Mouse (Mus musculus) heart, embryonic 11.5 days (tissue): ENCODE results near the gene Anxa5. TPM values are rescaled to one million over a fixed set of nuclear protein-coding genes. Genes with fewer than 3 reads are reported as not detected.

ENCODE experiments used
- ATAC-seq: fragments of 200-750 bp; cut with Nextera tagmentation; replicated peaks from 2 replicates; pipeline ENCODE4 v1.8.0; 2017; ENCODE audit warnings: moderate library complexity; ENCODE audit not compliant: insufficient number of reproducible peaks, low FRiP score, low TSS enrichment
- H3K27ac ChIP-seq: fragments of 300-500 bp; sonication (generic); 2 replicates; pipeline ENCODE4 v1.5.1; 2014; ENCODE audit warnings: mild to moderate bottlenecking, low read depth, low read length
- H3K27me3 ChIP-seq: fragments of 300-500 bp; sonication (generic); 2 replicates; pipeline ENCODE4 v1.6.1; 2014; ENCODE audit warnings: mild to moderate bottlenecking, low read length, mixed read lengths; ENCODE audit not compliant: control insufficient read depth, insufficient read depth
- H3K36me3 ChIP-seq: fragments of 300-500 bp; sonication (generic); 2 replicates; pipeline ENCODE4 v1.6.1; 2014; ENCODE audit warnings: mild to moderate bottlenecking, low read length, moderate library complexity, mixed read lengths; ENCODE audit not compliant: control insufficient read depth, insufficient read depth
- H3K4me1 ChIP-seq: fragments of 300-500 bp; sonication (generic); 2 replicates; pipeline ENCODE4 v1.6.1; 2014; ENCODE audit warnings: low read length; ENCODE audit not compliant: control insufficient read depth, insufficient read depth
- H3K4me2 ChIP-seq: fragments of 300-500 bp; sonication (generic); 2 replicates; pipeline ENCODE4 v1.6.1; 2014; ENCODE audit warnings: mild to moderate bottlenecking, moderate library complexity
- H3K4me3 ChIP-seq: fragments of 300-500 bp; sonication (generic); 2 replicates; pipeline ENCODE4 v1.5.1; 2014; ENCODE audit warnings: low read depth, low read length
- H3K9ac ChIP-seq: fragments of 300-500 bp; sonication (generic); 2 replicates; pipeline ENCODE4 v1.6.1; 2014; ENCODE audit warnings: mild to moderate bottlenecking, low read depth, low read length, moderate library complexity
- H3K9me3 ChIP-seq: fragments of 300-500 bp; sonication (generic); replicated peaks from 2 replicates; pipeline ENCODE4 v1.6.1; 2016; ENCODE audit warnings: low read length; ENCODE audit not compliant: control insufficient read depth
- WGBS: fragments of 180-500 bp; shearing (Covaris S2); extraction: QIAGEN DNeasy Blood & Tissue Kit; methylation state at CpG from one replicate; pipeline ENCODE4 v1.1.7; 2014; ENCODE audit not compliant: insufficient replicate concordance; 5-methylcytosine and 5-hydroxymethylcytosine counted together
- polyA plus RNA-seq: library from polyadenylated mRNA; unstranded; fragments of >200 nt; fragmentation: Nextera tagmentation; extraction: Ambion mirVana; gene quantifications from 2 replicates; pipeline ENCODE4 v1.2.1, GENCODE M21; 2014

Anxa5 gene
- polyA plus RNA-seq, 1 experiment from 2014 or later, result 316 TPM

DNA sequence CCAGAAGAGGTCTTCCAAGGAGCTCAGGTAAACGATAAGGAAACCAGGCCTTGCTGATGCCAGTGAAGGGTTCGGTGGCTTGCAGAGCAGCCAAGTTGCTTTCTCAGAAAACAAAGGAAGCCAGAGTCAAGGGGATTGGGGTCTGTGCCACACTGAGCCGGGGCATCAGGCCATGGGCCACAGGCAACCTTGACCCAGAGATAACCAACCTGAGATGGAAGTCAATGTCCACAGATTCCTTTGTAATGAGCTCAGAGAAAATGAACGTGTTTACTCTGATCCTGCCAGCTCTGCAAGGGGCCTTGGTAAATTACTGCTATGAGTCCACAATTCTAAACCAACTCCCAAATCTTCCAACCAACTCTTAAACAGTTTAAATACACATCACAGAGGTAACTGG, 3.8 kb downstream of the Anxa5 start:
- no peak overlapping the region for H3K4me3 ChIP-seq
- peak overlapping the region; percentile 16; the same call in 1 of the 2 replicates for H3K4me2 ChIP-seq
- peaks cover 26% of the 10 kb centered on the region for H3K4me1 ChIP-seq

DNA sequence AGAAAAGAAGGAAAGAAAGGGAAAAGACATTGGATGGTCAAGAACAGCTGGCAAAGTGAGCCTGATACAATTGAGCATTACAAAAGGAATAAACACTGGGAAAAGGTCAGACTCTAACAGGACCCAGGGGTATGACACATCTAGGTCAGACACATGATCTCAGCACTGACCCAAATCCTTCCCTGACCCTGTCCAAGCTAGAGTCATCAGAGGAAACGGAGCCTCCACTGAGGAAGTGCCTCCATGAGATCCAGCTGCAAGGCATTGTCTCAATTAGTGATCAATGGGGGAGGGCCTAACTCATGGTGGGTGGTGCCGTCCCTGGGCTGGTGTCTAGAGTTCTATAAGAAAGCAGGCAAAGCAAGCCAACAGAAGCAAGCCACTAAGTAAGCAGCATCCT, 6.8 kb downstream of the Anxa5 start:
- H3K4me2 ChIP-seq, result no peak overlapping the region
- H3K4me3 ChIP-seq, result no peak overlapping the region
- no peaks in the 10 kb centered on the region for H3K27me3 ChIP-seq
- H3K36me3 ChIP-seq, result no peaks in the 10 kb centered on the region
- no peak for ATAC-seq
- no peak overlapping the region for H3K9ac ChIP-seq
- H3K4me1 ChIP-seq, result peaks cover 26% of the 10 kb centered on the region
- WGBS, result 49% methylated on average over 2 of the region's 2 CpGs
- H3K9me3 ChIP-seq, result no peaks in the 10 kb centered on the region
- no peak overlapping the region for H3K27ac ChIP-seq

More for the DNA sequence above, 3.8 kb downstream of the Anxa5 start:
- H3K36me3 ChIP-seq, result no peaks in the 10 kb centered on the region
- H3K27me3 ChIP-seq, result no peaks in the 10 kb centered on the region
- no peak overlapping the region for H3K27ac ChIP-seq
- WGBS, result 52% methylated on average over 4 of the region's 4 CpGs
- H3K9ac ChIP-seq, result no peak overlapping the region
- no peak for ATAC-seq
- no peaks in the 10 kb centered on the region for H3K9me3 ChIP-seq

DNA sequence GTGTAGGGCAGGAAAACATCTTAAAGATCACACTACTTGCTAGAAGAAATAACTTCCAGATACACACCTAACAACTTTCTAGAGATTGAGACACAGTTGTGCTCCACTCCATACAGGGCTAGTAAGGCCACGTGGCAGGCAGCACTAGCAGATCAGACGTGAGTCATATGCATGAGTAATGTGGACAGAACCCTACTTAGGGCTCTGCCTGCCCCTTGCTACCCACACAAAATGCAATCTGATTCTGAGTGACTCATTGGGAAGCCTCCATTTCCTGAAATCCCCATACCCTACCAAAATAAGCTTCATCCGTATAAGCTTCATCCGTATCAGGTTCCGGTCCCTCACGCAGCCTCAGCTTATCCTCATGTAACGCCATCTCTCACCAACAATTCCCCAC, 8.1 kb downstream of the Anxa5 start:
- ATAC-seq, result no peak

DNA sequence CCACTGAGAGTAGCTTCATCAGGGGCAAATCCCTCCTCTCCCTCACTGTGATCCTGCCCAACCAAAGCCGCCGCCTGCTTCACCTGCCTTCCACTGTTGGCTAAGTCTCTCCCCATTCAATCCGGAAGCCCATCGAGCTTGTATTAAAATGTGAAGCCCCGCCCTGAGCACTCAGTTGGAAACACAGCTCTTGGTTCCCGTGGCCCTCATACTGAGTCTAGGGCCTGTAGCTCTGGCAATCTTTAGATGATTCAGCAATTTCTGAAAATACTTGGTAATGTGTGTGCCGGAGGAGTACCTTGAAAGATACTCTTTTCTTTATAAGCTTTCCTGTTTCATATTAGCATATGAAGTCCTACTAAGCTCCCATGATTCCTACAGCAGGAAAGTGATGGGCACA, 10.2 kb downstream of the Anxa5 start:
- H3K4me2 ChIP-seq, result no peak overlapping the region
- no peaks in the 10 kb centered on the region for H3K27me3 ChIP-seq
- H3K4me3 ChIP-seq, result no peak overlapping the region
- no peaks in the 10 kb centered on the region for H3K9me3 ChIP-seq
- no peak overlapping the region for H3K9ac ChIP-seq
- H3K36me3 ChIP-seq, result peaks cover 4% of the 10 kb centered on the region; the same call in 1 of the 2 replicates
- H3K27ac ChIP-seq, result no peak overlapping the region
- H3K4me1 ChIP-seq, result peaks cover 12% of the 10 kb centered on the region
- ATAC-seq, result no peak
- WGBS, result 50% methylated on average over 7 of the region's 7 CpGs

More for the DNA sequence above, 8.1 kb downstream of the Anxa5 start:
- H3K36me3 ChIP-seq, result no peaks in the 10 kb centered on the region
- no peak overlapping the region for H3K9ac ChIP-seq
- H3K27ac ChIP-seq, result no peak overlapping the region
- no peak overlapping the region for H3K4me3 ChIP-seq
- H3K4me2 ChIP-seq, result no peak overlapping the region
- peaks cover 23% of the 10 kb centered on the region for H3K4me1 ChIP-seq
- H3K27me3 ChIP-seq, result no peaks in the 10 kb centered on the region
- 72% methylated on average over 7 of the region's 7 CpGs for WGBS
- H3K9me3 ChIP-seq, result no peaks in the 10 kb centered on the region

DNA sequence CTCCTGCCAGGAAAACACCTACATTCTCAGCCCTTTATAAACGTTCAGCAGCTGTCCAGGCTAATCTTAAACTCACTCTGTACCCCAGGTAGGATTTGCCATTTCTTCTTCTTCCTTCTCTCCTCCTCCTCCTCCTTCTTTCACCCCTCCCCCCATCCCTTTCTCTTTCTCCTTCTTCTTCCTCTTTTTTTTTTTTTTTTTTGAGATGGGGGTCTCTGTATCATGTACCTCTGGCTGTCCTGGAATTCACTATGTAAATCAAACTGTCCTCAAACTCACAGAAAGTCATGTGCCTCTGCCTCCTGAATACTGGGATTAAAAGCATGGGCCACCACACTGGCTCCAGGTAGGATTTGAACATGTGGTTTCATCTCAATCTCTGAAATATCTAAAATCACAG, 13.3 kb downstream of the Anxa5 start:
- Histone ChIP-seq H3K27me3 (no peaks in the 10 kb centered on the region), H3K9ac (no peak overlapping the region), H3K27ac (no peak overlapping the region), H3K4me1 (no peaks in the 10 kb centered on the region), H3K36me3 (peaks cover 16% of the 10 kb centered on the region; the same call in 1 of the 2 replicates), H3K4me2 (no peak overlapping the region), H3K4me3 (no peak overlapping the region), H3K9me3 (no peaks in the 10 kb centered on the region)
- ATAC-seq, result no peak
- WGBS, result 39% methylated on average over 1 of the region's 1 CpGs

DNA sequence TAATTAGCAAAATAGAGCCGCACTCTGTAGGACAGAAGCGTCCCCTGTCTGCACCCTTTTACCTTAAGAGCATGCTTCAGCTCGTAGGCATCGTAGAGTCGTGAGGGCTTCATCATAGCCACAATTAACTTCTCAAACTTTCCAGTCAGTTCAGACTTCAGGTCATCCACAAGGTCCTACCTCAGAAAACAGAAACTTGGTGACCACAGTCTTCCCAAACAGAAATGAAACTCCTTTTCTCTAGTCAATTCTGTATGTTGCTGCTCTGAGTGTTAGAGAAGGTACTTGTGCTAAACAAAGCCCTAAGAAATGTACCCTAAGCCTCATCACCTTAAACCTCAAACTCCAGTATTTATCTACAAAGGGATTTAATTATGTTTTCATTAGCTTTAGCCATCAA, 13.9 kb downstream of the Anxa5 start:
- Histone ChIP-seq H3K36me3 (peaks cover 19% of the 10 kb centered on the region; the same call in 1 of the 2 replicates), H3K4me3 (no peak overlapping the region), H3K4me2 (no peak overlapping the region), H3K9ac (no peak overlapping the region), H3K9me3 (no peaks in the 10 kb centered on the region), H3K27me3 (no peaks in the 10 kb centered on the region), H3K27ac (no peak overlapping the region), H3K4me1 (no peaks in the 10 kb centered on the region)
- no peak for ATAC-seq
- WGBS, result 84% methylated on average over 5 of the region's 5 CpGs

DNA sequence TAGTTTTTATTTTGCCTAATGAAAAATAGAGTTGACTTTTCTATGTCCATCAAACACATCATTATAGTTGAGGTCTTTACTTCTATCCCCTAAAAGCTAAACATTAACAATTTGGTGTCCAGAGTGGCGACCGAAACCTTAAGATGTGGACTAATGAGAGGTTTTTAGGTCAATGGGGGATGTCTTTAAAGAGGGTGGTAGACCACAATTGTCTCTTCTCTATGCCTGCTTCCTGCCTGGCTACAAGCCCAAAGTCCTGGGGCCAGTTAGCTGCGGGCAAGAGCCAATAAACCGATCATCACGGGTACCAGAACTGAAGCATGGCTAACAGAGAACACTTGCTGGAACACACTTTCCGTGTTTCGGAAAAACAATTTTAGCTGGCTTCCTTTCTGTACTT, 15.0 kb downstream of the Anxa5 start:
- Histone ChIP-seq H3K9me3 (no peaks in the 10 kb centered on the region), H3K9ac (no peak overlapping the region), H3K27me3 (no peaks in the 10 kb centered on the region), H3K4me3 (no peak overlapping the region), H3K4me1 (no peaks in the 10 kb centered on the region), H3K36me3 (peaks cover 19% of the 10 kb centered on the region; the same call in 1 of the 2 replicates), H3K4me2 (no peak overlapping the region), H3K27ac (no peak overlapping the region)
- WGBS, result 85% methylated on average over 7 of the region's 7 CpGs
- no peak for ATAC-seq

DNA sequence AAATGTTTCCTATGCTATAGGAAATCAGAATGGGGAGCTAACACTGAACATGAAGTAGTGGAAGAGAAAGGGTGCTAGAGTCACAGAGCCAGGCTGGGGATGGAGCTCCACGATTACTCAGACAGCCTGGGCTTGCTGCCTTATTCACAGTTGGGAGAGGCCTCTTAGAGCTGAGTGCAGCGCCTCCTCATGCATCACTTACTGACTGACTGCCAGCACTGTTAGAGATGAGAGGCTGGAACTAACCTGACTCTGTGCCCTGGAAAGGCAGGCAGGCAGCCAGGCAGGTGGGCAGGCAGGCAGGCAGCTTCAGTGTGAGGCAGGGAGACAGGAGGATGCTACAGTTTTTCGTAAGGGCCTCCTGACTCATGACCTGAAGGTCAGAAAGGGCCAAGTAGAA, 20.1 kb downstream of the Anxa5 start:
- no peak overlapping the region for H3K9ac ChIP-seq
- ATAC-seq, result no peak
- H3K27ac ChIP-seq, result no peak overlapping the region
- no peak overlapping the region for H3K4me3 ChIP-seq
- H3K4me1 ChIP-seq, result no peaks in the 10 kb centered on the region; the same call in 1 of the 2 replicates
- no peaks in the 10 kb centered on the region for H3K27me3 ChIP-seq
- no peaks in the 10 kb centered on the region for H3K9me3 ChIP-seq
- H3K4me2 ChIP-seq, result no peak overlapping the region
- WGBS, result 76% methylated on average over 3 of the region's 3 CpGs
- H3K36me3 ChIP-seq, result peaks cover 33% of the 10 kb centered on the region

DNA sequence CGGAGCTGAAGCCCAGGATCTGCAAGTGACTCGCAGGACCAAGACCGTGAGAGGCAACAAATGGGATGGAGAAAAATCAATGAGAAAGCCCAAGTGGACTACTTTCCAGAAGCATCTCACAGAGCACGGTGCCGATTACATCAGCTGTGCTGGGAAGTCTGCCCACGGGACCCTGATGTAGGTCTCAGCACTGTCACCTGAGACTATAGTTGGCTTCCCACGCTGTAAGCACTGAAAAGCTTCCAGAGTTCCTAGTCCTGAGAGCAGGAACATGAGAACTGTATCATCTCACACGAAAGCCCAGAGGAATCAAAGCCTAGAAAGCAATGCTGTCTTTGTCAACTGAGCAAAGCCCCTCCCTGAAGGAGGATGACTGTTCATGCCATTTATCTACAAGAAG, 20.6 kb downstream of the Anxa5 start:
- no peak overlapping the region for H3K4me2 ChIP-seq
- no peaks in the 10 kb centered on the region for H3K9me3 ChIP-seq
- H3K4me1 ChIP-seq, result peaks cover 4% of the 10 kb centered on the region
- no peak for ATAC-seq
- 86% methylated on average over 8 of the region's 8 CpGs for WGBS
- H3K36me3 ChIP-seq, result peaks cover 34% of the 10 kb centered on the region
- no peak overlapping the region for H3K27ac ChIP-seq
- no peak overlapping the region for H3K9ac ChIP-seq
- H3K4me3 ChIP-seq, result no peak overlapping the region
- H3K27me3 ChIP-seq, result no peaks in the 10 kb centered on the region
